Mouse (Mus musculus) stomach, embryonic 16.5 days (tissue): ENCODE measurements around the gene Dyrk1a. TPM values are rescaled to one million over a fixed set of nuclear protein-coding genes. Genes with fewer than 3 reads are reported as not detected.
A peak's percentile ranks its signal among the peaks of the same experiment; 100 is the strongest.

ENCODE experiments used
- ATAC-seq: fragments of 200-750 bp; cut with Nextera tagmentation; 2 replicates; pipeline ENCODE4 v1.8.0; 2017; ENCODE audit warnings: moderate number of reproducible peaks, moderate TSS enrichment; ENCODE audit not compliant: insufficient read depth, low FRiP score
- H3K27ac ChIP-seq: fragments of 300-500 bp; sonication (generic); 2 replicates; pipeline ENCODE4 v1.5.1; 2014; ENCODE audit warnings: low read length
- H3K27me3 ChIP-seq: fragments of 300-500 bp; sonication (generic); 2 replicates; pipeline ENCODE4 v1.6.1; 2014; ENCODE audit warnings: low read length, control low read depth, mixed read lengths; ENCODE audit not compliant: control insufficient read depth, insufficient read depth
- H3K36me3 ChIP-seq: fragments of 300-500 bp; sonication (generic); 2 replicates; pipeline ENCODE4 v1.6.1; 2014; ENCODE audit warnings: low read length; ENCODE audit not compliant: control insufficient read depth, insufficient read depth
- H3K4me1 ChIP-seq: fragments of 300-500 bp; sonication (generic); 2 replicates; pipeline ENCODE4 v1.6.1; 2014; ENCODE audit warnings: low read length, control low read depth, mixed read lengths; ENCODE audit not compliant: control insufficient read depth, insufficient read depth
- H3K4me2 ChIP-seq: fragments of 300-500 bp; sonication (generic); 2 replicates; pipeline ENCODE4 v1.6.1; 2014; ENCODE audit warnings: low read depth, low read length, mixed read lengths
- H3K4me3 ChIP-seq: fragments of 300-500 bp; sonication (generic); replicated peaks from 2 replicates; pipeline ENCODE4 v1.5.1; 2014; ENCODE audit warnings: mild to moderate bottlenecking, low read length
- H3K9ac ChIP-seq: fragments of 300-500 bp; sonication (generic); 2 replicates; pipeline ENCODE4 v1.6.1; 2014; ENCODE audit warnings: low read length
- H3K9me3 ChIP-seq: fragments of 300-500 bp; sonication (generic); replicated peaks from 2 replicates; pipeline ENCODE4 v1.6.1; 2016; ENCODE audit warnings: low read length, control low read depth; ENCODE audit not compliant: control insufficient read depth
- WGBS: fragments of 180-500 bp; shearing (Covaris S2); extraction: QIAGEN DNeasy Blood & Tissue Kit; methylation state at CpG from one replicate; pipeline ENCODE4 v1.1.7; 2014; 5-methylcytosine and 5-hydroxymethylcytosine counted together
- polyA plus RNA-seq: library from polyadenylated mRNA; unstranded; fragments of >200 nt; fragmentation: Nextera tagmentation; extraction: Ambion mirVana; gene quantifications from 2 replicates; pipeline ENCODE4 v1.2.1, GENCODE M21; 2015

The Dyrk1a gene
- polyA plus RNA-seq, 1 experiment from 2014 or later = 7.4 TPM

- Histone ChIP-seq H3K9me3 (no peaks in the 10 kb centered on the region), H3K4me3 (no peak overlapping the region), H3K36me3 (no peaks in the 10 kb centered on the region), H3K9ac (no peak overlapping the region), H3K27ac (no peak overlapping the region), H3K4me1 (peaks cover 30% of the 10 kb centered on the region), H3K4me2 (peak overlapping the region; percentile 9; the same call in 1 of the 2 replicates), H3K27me3 (no peaks in the 10 kb centered on the region)
- WGBS = 11% methylated on average over 5 of the region's 5 CpGs
- peak; percentile 90 for ATAC-seq
Measured at GRCm38 (mm10) chr16:94631984-94632383, 62.2 kb downstream of the Dyrk1a start.

- Histone ChIP-seq H3K27ac (peak overlapping the region; percentile 23; the same call in 1 of the 2 replicates), H3K9ac (no peak overlapping the region), H3K36me3 (no peaks in the 10 kb centered on the region), H3K4me3 (no peak overlapping the region), H3K4me1 (peaks cover 30% of the 10 kb centered on the region), H3K4me2 (no peak overlapping the region), H3K9me3 (no peaks in the 10 kb centered on the region), H3K27me3 (no peaks in the 10 kb centered on the region)
- 0 out of 2 replicates have a peak, but pooled peaks have one; percentile 8 for ATAC-seq
- 58% methylated on average over 6 of the region's 6 CpGs for WGBS
Measured at GRCm38 (mm10) chr16:94632424-94632963, 62.7 kb downstream of the Dyrk1a start.

GRCm38 (mm10) chr16:94633012-94633411 is 63.2 kb downstream of the Dyrk1a start:
- Histone ChIP-seq H3K4me3 (no peak overlapping the region), H3K27ac (peak overlapping the region; percentile 23; the same call in 1 of the 2 replicates), H3K9ac (no peak overlapping the region), H3K9me3 (no peaks in the 10 kb centered on the region), H3K4me2 (no peak overlapping the region), H3K4me1 (peaks cover 28% of the 10 kb centered on the region), H3K27me3 (no peaks in the 10 kb centered on the region), H3K36me3 (no peaks in the 10 kb centered on the region)
- 58% methylated on average over 6 of the region's 6 CpGs for WGBS
- peak; percentile 49; the same call in 1 of the 2 replicates for ATAC-seq

DNA sequence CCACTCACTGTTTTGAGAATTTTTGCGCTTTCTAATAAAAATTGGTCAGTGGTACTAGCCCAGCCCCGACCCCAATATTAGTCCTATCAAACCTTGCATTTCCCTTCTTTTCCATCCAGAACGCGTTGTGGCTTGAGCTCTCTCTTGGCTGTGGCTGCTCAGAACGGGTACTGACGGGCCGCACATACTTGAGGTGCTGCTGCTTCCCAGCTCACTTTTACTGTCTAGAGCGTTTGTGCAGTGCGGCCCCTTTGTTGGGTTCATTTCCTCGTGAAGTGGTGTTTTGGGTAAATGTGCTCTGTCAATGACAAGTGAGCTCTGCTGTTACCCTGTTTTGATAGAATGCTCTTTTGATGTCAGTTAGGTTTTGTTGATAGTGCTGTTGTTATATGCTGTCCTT is 67.6 kb downstream of the Dyrk1a start:
- Histone ChIP-seq H3K4me3 (no peak overlapping the region), H3K27me3 (no peaks in the 10 kb centered on the region), H3K4me1 (peaks cover 16% of the 10 kb centered on the region), H3K27ac (no peak overlapping the region), H3K36me3 (no peaks in the 10 kb centered on the region), H3K9ac (no peak overlapping the region), H3K9me3 (no peaks in the 10 kb centered on the region), H3K4me2 (no peak overlapping the region)
- 59% methylated on average over 10 of the region's 10 CpGs for WGBS
- ATAC-seq = no peak

GRCm38 (mm10) chr16:94641799-94642198 is 72.0 kb downstream of the Dyrk1a start:
- Histone ChIP-seq H3K4me2 (no peak overlapping the region), H3K4me1 (0 out of 2 replicates have a peak, but pooled peaks cover 2% of the 10 kb centered on the region), H3K27me3 (no peaks in the 10 kb centered on the region), H3K9ac (no peak overlapping the region), H3K4me3 (no peak overlapping the region), H3K9me3 (no peaks in the 10 kb centered on the region), H3K36me3 (no peaks in the 10 kb centered on the region), H3K27ac (no peak overlapping the region)
- WGBS = 85% methylated on average over 2 of the region's 2 CpGs
- no peak for ATAC-seq

DNA sequence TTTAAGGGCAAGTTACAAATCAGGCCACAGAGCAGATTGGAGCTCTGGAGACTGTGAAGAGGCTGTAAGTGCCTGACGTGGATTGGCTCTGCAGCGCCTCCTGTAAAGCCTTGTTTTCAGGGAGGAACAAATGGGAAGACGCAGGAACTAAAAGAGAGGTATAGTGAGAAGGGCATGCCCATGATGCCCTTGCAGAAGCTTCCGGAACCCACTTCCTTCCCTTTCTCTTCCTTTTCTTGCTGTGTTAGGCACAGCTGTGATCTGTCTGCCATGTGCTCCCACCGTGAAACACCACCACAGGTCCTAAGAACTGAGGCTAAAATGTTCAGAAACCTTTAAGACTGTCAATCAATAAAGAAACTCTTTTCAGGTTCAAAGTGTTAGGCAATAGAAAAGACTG is 77.3 kb downstream of the Dyrk1a start:
- Histone ChIP-seq H3K27me3 (no peaks in the 10 kb centered on the region), H3K27ac (no peak overlapping the region), H3K4me3 (no peak overlapping the region), H3K4me2 (no peak overlapping the region), H3K36me3 (no peaks in the 10 kb centered on the region), H3K4me1 (peaks cover 5% of the 10 kb centered on the region; the same call in 1 of the 2 replicates), H3K9me3 (no peaks in the 10 kb centered on the region), H3K9ac (no peak overlapping the region)
- 66% methylated on average over 5 of the region's 5 CpGs for WGBS
- ATAC-seq = no peak

DNA sequence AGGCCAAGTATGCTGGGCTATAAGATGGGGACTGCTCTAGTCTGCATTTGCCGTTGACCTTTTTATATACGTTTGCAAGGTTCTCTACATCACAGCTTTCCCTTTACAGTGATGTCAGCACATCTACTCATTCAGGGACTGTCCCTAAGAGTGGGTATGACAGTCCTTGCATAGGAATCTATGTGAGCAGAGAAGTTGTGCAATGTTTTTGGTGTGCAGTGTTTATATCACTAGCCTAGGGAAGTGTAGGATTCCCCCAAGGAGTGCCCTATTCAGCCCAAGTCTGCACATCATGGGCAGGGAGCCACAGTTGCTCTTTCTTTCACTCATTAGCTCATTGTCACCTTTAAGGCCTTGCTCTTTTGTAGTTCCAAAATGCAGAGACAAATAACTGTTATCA is 78.1 kb downstream of the Dyrk1a start:
- no peak overlapping the region for H3K4me3 ChIP-seq
- H3K4me1 ChIP-seq = peaks cover 5% of the 10 kb centered on the region; the same call in 1 of the 2 replicates
- no peaks in the 10 kb centered on the region for H3K36me3 ChIP-seq
- H3K4me2 ChIP-seq = no peak overlapping the region
- ATAC-seq = no peak
- no peaks in the 10 kb centered on the region for H3K9me3 ChIP-seq
- H3K9ac ChIP-seq = no peak overlapping the region
- 89% methylated on average over 2 of the region's 2 CpGs for WGBS
- H3K27me3 ChIP-seq = no peaks in the 10 kb centered on the region
- H3K27ac ChIP-seq = no peak overlapping the region

- ATAC-seq = no peak
- Histone ChIP-seq H3K27me3 (no peaks in the 10 kb centered on the region), H3K4me3 (no peak overlapping the region), H3K27ac (no peak overlapping the region), H3K4me2 (no peak overlapping the region), H3K9ac (no peak overlapping the region), H3K36me3 (no peaks in the 10 kb centered on the region), H3K9me3 (no peaks in the 10 kb centered on the region), H3K4me1 (peaks cover 5% of the 10 kb centered on the region; the same call in 1 of the 2 replicates)
- 77% methylated on average over 3 of the region's 3 CpGs for WGBS
Measured at GRCm38 (mm10) chr16:94649861-94650260, 80.1 kb downstream of the Dyrk1a start.

DNA sequence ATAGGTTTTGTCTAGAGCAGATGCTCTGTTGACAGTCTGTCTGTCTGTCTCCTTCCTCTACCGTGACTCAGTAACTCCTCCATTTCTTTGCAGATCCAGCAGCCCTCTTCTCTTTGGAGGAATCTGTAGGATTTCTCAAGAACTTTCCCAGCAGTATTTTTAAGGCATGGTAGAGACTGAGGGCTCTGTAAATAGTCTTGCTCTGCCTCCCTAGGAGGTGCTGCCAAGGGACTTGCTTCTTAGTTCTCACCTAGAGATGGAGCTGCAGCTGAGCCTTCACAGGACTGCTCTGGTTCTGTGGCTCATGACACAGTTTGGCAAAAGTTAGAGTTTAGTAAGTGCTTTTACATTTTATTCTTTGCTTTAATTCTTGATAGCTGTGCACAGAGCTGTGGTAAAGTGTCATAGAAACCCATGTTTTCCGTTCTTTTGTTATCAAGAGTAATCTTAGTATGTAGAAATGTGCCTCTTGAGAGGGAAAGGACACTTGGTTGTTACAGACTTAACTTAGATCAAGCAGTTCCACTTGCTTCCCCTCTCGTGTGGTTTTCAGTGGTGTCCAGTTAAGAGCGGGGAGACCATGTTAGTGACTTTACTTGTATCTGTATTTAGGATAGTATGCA is 82.4 kb downstream of the Dyrk1a start:
- H3K27me3 ChIP-seq = no peaks in the 10 kb centered on the region
- peaks cover 12% of the 10 kb centered on the region; the same call in 1 of the 2 replicates for H3K4me1 ChIP-seq
- no peak overlapping the region for H3K27ac ChIP-seq
- no peak for ATAC-seq
- H3K36me3 ChIP-seq = no peaks in the 10 kb centered on the region
- 65% methylated on average over 4 of the region's 4 CpGs for WGBS
- no peak overlapping the region for H3K9ac ChIP-seq
- H3K4me2 ChIP-seq = no peak overlapping the region
- H3K9me3 ChIP-seq = no peaks in the 10 kb centered on the region
- no peak overlapping the region for H3K4me3 ChIP-seq
